Comparison of ENCODE assay signal across 7 mouse cellular contexts in the genomic region with DNA sequence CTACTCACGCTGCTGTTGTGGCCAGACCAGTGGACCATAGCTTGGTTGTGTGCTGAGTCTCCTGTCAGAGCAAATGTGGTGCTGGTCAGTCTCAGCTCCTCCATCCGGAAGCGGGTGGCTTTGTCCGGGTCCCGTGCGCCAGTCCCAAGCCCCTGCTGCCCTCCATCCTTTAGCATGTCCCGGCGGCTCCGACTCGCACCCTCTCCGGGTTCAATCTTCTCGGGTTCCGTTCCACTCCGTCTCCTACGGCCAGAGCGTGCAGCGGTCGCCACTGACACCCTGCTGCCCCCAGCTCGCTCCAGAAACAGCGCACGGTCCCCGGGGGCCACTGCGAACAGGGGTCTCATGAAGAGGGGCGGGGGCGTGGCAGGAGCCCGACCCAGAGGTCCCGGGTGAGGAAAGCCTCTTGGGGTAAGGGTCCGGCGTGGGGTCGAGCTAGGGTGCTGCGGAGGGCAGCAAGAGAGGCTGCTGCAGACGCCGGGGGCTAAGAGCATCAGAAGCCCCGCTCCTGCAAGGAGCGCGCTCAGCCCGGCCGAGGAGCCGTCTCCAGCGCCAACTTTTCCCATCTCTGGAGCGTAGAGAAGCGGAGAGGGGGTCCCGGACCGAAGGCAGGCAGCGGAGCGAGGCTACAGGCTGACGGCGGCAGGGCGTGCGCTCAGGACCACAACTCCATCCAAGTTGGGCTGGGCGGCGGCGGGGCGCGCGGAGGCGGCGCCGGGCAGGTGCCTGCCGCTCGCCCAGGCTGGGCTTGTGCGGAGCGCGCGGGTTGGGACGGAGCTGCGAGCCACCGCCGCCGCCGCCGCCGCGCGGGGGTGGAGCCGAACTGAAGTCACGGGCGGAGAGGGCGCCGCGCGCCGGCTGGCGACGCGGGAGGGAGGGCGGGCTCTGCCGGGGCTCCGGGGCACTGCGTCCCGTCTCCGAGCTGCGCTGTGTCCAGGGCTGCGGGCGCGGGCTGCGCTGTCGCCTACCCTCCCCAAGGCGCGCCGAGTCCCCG. TPM values are rescaled to one million over a fixed set of nuclear protein-coding genes. Genes with fewer than 3 reads are reported as not detected.
A peak's percentile ranks its signal among the peaks of the same experiment; 100 is the strongest.
DNase-seq lines count a peak whose midpoint lies in the region; ATAC-seq lines count a peak whose summit lies in the region.

Gene Sorcs1 (minus strand): TSS at position 744 of the 994 bp plus-strand sequence.

- peak; percentile 56 for DNase-seq in adrenal gland, postnatal 25 days
- peak; percentile 74 to 84 for DNase-seq in cerebellum, postnatal 25 days
- peak; percentile 18 to 31 for DNase-seq in frontal cortex, postnatal 25 days (ENCODE audit: low spot score in 2 of 2)
- peak; percentile 70 for DNase-seq in left cerebral cortex, postnatal 4 days
- peak; percentile 85 for DNase-seq in neural tube, embryonic 11.5 days (ENCODE audit: low spot score)
- peak; percentile 15 for DNase-seq in thymus, postnatal 14 days

- H3K4me2 ChIP-seq in intestine, embryonic 16.5 days (ENCODE audit: low read depth, low read length) = peak within 1 kb of the TSS; percentile 96
- peak within 1 kb of the TSS; percentile 95 for H3K4me2 ChIP-seq in neural tube, embryonic 11.5 days (ENCODE audit: low read depth)

- no peaks in the 10 kb centered on the region for H3K9me3 ChIP-seq in intestine, embryonic 16.5 days (ENCODE audit: control insufficient read depth, low read length)
- no peaks in the 10 kb centered on the region for H3K9me3 ChIP-seq in neural tube, embryonic 11.5 days (ENCODE audit: control insufficient read depth, low read length)

- intact Hi-C loops in left cerebral cortex, postnatal 4 days (cut with DNase I) = loop anchor here (10.0 kb wide), 1 partner anchor 193 kb away; no protein-coding TSS in a partner anchor

- no peaks in the 10 kb centered on the region for H3K36me3 ChIP-seq in intestine, embryonic 16.5 days (ENCODE audit: control insufficient read depth, insufficient read depth, low read length)
- no peaks in the 10 kb centered on the region for H3K36me3 ChIP-seq in neural tube, embryonic 11.5 days (ENCODE audit: control insufficient read depth, insufficient read depth, low read length)

- under 1% methylated on average over 101 of the region's 102 CpGs for WGBS in intestine, embryonic 16.5 days
- WGBS in neural tube, embryonic 11.5 days = under 1% methylated on average over 81 of the region's 102 CpGs

- peaks cover 15% of the 10 kb centered on the region for H3K27me3 ChIP-seq in intestine, embryonic 16.5 days (replicated peaks; ENCODE audit: control insufficient read depth, insufficient read depth, low read length)
- 0 out of 2 replicates have a peak, but pooled peaks cover 2% of the 10 kb centered on the region for H3K27me3 ChIP-seq in neural tube, embryonic 11.5 days (ENCODE audit: control insufficient read depth, insufficient read depth, low read length)

- H3K4me3 ChIP-seq in intestine, embryonic 16.5 days (ENCODE audit: low read length) = peak within 1 kb of the TSS; percentile 61
- H3K4me3 ChIP-seq in neural tube, embryonic 11.5 days (ENCODE audit: low read depth, low read length) = peak within 1 kb of the TSS; percentile 76

- peak within 1 kb of the TSS; percentile 61 for H3K9ac ChIP-seq in intestine, embryonic 16.5 days (ENCODE audit: low read depth, low read length)
- peak within 1 kb of the TSS; percentile 61 for H3K9ac ChIP-seq in neural tube, embryonic 11.5 days (ENCODE audit: low read length)

- ATAC-seq in intestine, embryonic 16.5 days = peak; percentile 96
- ATAC-seq in neural tube, embryonic 11.5 days (ENCODE audit: insufficient read depth, low FRiP score, low TSS enrichment) = peak; percentile 93

- H3K4me1 ChIP-seq in intestine, embryonic 16.5 days (ENCODE audit: control insufficient read depth, insufficient read depth, low read length) = peaks cover 6% of the 10 kb centered on the region
- H3K4me1 ChIP-seq in neural tube, embryonic 11.5 days (ENCODE audit: control insufficient read depth, insufficient read depth, low read length) = no peaks in the 10 kb centered on the region

- no peak within 1 kb of the TSS for H3K27ac ChIP-seq in intestine, embryonic 16.5 days (ENCODE audit: low read length)
- H3K27ac ChIP-seq in neural tube, embryonic 11.5 days (ENCODE audit: low read depth, low read length) = no peak within 1 kb of the TSS

RNA-seq across cellular contexts. Expression of gene Sorcs1, which starts in this region (rescaled TPM):
- 0.48 and 0.64 TPM in 2 replicates for total RNA-seq in adrenal gland, postnatal 25 days (2021)
- polyA plus RNA-seq in intestine, embryonic 16.5 days (2015; fragmentation: Nextera tagmentation; extraction: Ambion mirVana) = 1.6 and 1.9 TPM in 2 replicates
- total RNA-seq in left cerebral cortex, postnatal 4 days (2021) = 10 to 100 TPM; 38.3 to 40.2 TPM
- 2.9 and 3.2 TPM in 2 replicates for polyA plus RNA-seq in neural tube, embryonic 11.5 days (2014; fragmentation: Nextera tagmentation; extraction: Ambion mirVana)

Comparison
In these comparisons a context has a peak if more than half of its experiments do, and no peak if none do; other contexts are left out.
1. RNA of gene Sorcs1 (total RNA-seq): 38.3 to 40.2 TPM in left cerebral cortex, postnatal 4 days; 0.48 to 0.64 TPM in adrenal gland, postnatal 25 days; every median in the first group is over 10 times any median in the second.
2. Peak in DNase-seq in adrenal gland, postnatal 25 days; RNA of the gene not detected or under 1 TPM.
3. DNase-seq: peak in every context shown above with its lines; median percentile 85 in neural tube, embryonic 11.5 days; 79 in cerebellum, postnatal 25 days; 70 in left cerebral cortex, postnatal 4 days; 56 in adrenal gland, postnatal 25 days; 24 in frontal cortex, postnatal 25 days; 15 in thymus, postnatal 14 days.